Mouse (Mus musculus) frontal cortex, postnatal 10 days (tissue): ENCODE data around the gene Sox15.
"Not testable (repeated sequence)": the region's sequence is repeated elsewhere in the genome, so short reads cannot be mapped to it uniquely, and the experiment has no call there.

ENCODE experiments used
- DNase-seq, 2 experiments: peaks; one replicate each; pipeline ENCODE4 v3.0.0; 2022; ENCODE audit warnings: low spot score in 2 of 2, mixed read lengths in 1 of 2

Sox15 gene

DNA sequence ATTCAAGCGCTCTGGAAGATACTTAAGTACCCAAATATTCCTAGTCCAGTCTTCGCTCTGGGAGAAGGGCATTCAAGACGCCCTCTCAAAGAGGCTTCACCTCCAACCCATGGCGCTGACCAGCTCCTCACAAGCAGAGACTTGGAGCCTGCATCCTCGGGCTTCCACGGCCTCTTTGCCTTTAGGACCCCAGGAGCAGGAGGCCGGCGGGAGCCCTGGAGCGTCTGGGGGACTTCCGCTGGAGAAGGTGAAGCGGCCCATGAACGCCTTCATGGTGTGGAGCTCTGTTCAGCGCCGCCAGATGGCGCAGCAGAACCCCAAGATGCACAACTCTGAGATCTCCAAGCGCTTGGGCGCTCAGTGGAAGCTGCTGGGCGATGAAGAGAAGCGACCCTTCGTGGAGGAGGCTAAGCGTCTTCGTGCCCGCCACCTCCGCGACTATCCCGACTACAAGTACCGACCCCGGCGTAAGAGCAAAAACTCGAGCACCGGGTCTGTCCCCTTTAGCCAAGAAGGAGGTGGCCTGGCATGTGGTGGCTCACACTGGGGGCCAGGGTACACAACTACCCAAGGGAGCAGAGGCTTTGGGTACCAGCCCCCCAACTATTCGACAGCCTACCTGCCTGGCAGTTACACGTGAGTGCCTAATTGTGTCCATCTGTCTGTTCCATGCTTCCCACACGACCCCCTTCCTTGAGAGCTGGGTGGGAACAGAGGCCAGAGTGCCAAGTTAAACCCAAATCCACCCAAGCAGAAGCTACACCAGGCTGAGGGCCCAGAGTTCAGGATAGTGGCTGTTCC is at the start of gene Sox15:
Sox15 (plus strand) TSS at position 51 of the 801 bp plus-strand sequence.
- DNase-seq: peak; percentile 48 to 68

GRCm38 (mm10) chr11:69605726-69606490 is 49.2 kb upstream of the Sox15 start, which contains the start of gene Atp1b2:
TSS of gene Atp1b2 (minus strand) at chr11:69605942.
- DNase-seq: peak; percentile 76 to 83

- DNase-seq: no peak
Measured at GRCm38 (mm10) chr11:69606491-69606795, 48.7 kb upstream of the Sox15 start.

GRCm38 (mm10) chr11:69606832-69607231 is 48.3 kb upstream of the Sox15 start:
- DNase-seq: no peak

DNA sequence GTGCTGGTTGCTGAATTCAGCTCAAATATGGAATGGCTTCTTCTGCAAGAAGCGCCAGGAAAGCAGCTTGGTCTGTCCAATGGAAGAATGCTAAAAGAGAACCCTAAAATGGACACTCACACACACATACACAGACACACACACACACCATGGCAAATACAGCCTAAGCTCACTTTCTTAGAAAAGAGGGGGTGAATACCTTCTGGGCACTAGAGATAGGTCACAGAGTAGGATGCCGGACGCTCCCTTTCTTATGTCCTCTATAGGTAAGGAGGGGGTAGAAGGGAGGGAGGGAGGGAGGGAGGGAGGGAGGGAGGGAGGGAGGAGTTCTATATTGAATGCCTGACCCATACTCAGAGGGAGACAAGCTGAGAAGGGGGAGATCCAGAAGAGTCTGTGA is 46.6 kb upstream of the Sox15 start:
- DNase-seq: no peak

DNA sequence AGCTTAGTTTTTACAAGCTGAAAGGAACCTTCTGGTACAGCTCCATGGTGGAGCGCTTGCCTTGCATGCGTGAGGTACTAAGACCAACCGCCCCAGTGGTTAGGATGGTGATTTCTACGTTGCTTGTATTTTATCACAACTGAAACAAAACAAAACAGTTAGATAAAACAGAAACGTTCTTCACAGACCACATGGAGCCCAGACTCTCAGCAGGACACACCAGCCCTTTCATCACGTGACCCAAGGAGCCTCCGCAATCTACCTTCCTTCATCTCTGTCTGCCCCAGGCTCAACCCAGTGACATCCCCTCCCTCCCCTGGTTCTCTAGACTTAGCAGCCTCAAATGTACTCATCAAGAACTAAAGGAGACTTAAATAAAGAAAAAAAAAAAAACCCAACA is 45.7 kb upstream of the Sox15 start:
- DNase-seq: no peak

- DNase-seq: peak in 1 of 2 experiments; percentile 48
Measured at GRCm38 (mm10) chr11:69610899-69611298, 44.2 kb upstream of the Sox15 start.

GRCm38 (mm10) chr11:69613553-69614256 is 41.4 kb upstream of the Sox15 start:
- peak; percentile 61 to 79 for DNase-seq

DNA sequence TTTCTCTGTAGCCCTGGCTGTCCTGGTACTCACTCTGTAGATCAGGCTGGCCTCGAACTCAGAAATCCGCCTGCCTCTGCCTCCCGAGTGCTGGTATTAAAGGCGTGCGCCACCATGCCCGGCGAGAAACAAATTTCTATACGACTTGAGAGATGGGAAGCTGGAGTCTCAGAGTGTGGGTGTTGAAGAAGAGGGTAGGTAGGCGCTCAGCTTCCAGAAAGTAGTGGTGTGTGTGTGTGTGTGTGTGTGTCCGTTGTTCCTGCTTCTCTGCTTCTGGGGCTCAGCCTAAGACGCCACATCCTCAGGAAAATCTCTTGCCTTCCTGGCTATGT is 40.9 kb upstream of the Sox15 start:
- not testable (repeated sequence) for DNase-seq

DNA sequence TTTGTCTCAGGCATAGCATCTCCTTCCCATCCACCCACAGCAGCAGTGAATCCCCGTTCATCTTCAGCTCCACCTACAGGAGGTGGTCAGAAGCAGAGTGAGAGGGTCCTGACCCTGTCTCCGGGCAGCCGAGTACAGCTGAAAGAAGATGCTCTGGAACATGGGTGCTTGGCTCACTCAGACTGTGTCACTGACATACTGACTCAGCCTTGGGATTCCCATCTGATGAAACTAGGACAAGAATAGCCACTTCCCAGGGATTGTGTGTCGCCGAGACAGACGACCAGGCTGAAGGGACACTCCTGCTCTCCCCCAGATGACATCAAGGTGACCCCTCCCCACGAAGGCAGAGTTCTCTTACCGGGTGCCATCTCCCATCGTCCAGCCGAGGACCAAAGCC is 38.3 kb upstream of the Sox15 start:
- DNase-seq: no peak

DNA sequence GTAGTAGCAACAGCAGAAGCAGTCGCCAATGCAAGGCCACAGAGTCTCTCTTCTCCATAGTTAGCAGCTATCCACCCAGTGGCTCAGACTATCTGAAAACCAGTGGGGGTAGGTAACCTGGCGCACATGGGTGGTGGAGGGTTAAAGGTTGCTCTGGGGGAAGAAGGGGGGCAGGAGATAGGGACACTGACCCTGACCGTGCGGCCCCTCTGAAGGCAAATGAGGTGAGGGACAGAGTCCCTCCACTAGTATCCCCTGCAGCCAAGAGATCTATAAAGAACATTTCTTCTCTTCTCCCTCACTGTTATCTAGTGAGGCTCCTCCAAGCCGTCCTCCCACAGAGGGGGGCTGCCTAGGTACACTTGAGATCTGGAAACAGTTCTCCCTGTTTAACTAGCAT is 37.3 kb upstream of the Sox15 start, which contains the start of gene Shbg:
Shbg (minus strand) TSS at position 101 of the 400 bp plus-strand sequence.
- DNase-seq: no peak

GRCm38 (mm10) chr11:69620394-69621081 is 34.6 kb upstream of the Sox15 start:
- no peak for DNase-seq

DNA sequence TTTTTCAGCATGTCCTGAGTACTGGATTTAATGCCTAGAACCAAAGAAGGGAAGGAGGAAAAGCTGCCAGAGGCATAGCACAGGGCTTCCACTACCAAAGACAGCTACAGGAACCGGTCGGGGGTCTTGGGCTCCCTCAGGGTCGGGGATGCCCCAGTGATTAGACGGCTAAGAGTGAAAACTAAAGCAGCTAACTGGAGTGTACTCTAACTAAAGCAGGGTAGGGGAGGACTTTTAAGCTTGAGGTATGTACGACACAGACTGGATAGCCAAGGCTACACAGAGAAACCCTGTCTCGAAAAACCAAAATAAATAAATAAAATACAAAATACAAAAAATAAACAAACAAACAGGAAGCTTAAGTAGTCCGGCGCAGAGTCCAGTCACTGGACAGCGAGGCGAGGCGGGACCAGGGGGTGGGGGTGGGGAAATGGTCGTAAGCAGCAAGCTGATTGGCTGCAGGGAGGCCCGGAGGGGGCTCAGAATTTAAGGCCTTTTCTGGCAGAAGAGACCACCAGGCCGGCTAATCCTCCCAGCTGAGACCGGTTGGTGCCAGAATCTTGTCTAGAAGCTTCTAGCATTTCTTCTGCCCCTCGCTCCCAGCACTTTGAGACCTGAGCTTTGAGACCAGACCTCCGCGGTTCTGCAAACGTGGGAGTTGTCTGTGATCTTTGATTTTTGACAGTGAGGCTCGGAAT is 33.4 kb upstream of the Sox15 start, which contains the start of gene Sat2:
Sat2 (plus strand) TSS at position 454 of the 698 bp plus-strand sequence.
- peak in 1 of 2 experiments; percentile 52 for DNase-seq

DNA sequence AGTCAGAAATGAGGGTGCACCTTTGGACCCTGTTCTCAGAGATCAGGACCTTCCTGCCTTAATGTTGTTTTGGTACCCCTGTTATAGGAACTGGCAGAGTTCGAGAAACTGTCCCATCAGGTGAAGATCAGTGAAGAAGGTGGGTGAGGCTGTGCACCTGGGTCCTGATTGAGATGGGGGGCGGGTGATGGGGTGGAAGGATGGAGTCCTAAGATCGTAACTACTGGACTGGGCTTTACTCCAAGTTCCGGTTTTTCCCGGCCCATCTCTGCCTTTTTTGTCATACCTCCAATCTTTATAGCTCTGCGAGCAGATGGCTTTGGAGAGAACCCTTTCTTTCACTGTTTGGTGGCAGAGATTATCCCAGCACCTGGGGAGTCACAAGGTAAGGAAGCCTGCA is 32.7 kb upstream of the Sox15 start:
- DNase-seq: no peak

- no peak for DNase-seq
Measured at GRCm38 (mm10) chr11:69623006-69623405, 32.1 kb upstream of the Sox15 start.

- DNase-seq: not testable (repeated sequence)
Measured at GRCm38 (mm10) chr11:69624339-69624738, 30.8 kb upstream of the Sox15 start.

- DNase-seq: peak in 1 of 2 experiments; percentile 62
Measured at GRCm38 (mm10) chr11:69628286-69628685, 26.8 kb upstream of the Sox15 start.

GRCm38 (mm10) chr11:69629802-69630201 is 25.3 kb upstream of the Sox15 start:
- no peak for DNase-seq

DNA sequence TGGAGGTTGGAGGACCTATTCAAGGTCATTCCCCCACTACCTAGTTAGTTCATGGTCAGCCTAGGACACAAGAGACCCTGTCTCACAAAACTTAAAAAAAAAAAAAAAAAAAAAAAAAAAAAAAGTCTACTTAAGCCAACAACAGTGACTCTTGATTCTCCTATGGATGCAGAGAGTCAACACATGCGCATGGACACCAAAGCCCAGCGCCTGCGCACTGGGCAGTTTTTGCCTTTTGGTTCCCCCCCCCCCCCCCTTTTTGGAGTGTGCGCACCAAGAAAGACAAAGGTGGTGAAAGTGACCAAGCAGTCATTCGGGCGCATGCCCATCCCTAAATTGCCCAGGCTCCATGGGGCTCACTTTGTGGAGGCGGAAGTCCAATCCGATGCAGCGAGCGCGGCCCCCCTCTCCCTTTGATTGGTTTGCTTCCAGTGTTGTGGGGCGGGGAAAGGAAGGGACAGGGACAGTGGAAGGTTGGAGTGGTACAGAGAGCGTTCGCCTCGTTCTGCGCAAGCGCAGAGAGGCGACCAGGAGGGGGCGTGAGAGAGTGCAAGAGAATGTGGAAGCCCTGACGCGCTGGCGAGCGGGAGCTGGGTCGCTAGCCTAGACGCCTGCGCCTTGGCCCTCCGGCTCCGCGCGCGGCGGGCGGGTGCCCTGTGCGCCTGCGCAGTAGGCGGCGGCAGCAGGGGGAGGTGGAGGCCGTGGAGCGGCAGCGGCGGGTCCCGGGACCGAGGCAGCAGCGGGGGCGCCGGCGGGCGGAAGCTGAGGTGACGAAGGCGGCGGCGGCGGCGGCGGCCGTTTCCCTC is 22.6 kb upstream of the Sox15 start, which contains the start of gene Fxr2:
Fxr2 (plus strand) TSS at position 707 of the 806 bp plus-strand sequence.
- DNase-seq: peak; percentile 100
